Mouse (Mus musculus): Measurements from ENCODE around the gene Meis2.

The Meis2 gene

GRCm38 (mm10) chr2:116047365-116047764 is 18.3 kb downstream of the Meis2 start:
- no peak for DNase-seq (ENCODE audit: low spot score)

GRCm38 (mm10) chr2:116045048-116045447 is 20.6 kb downstream of the Meis2 start:
- no peak for DNase-seq (ENCODE audit: low spot score)

- no peak for DNase-seq (ENCODE audit: low spot score)
Measured at GRCm38 (mm10) chr2:116042934-116043698, 22.5 kb downstream of the Meis2 start.

GRCm38 (mm10) chr2:116042447-116042846 is 23.2 kb downstream of the Meis2 start:
- DNase-seq (ENCODE audit: low spot score), result no peak

GRCm38 (mm10) chr2:116041683-116042262 is 23.9 kb downstream of the Meis2 start:
- DNase-seq (ENCODE audit: low spot score), result no peak

- no peak for DNase-seq (ENCODE audit: low spot score)
Measured at GRCm38 (mm10) chr2:116035345-116035744, 30.3 kb downstream of the Meis2 start.

- DNase-seq (ENCODE audit: low spot score), result no peak
Measured at GRCm38 (mm10) chr2:116028127-116028526, 37.5 kb downstream of the Meis2 start.

- no peak for DNase-seq (ENCODE audit: low spot score)
Measured at GRCm38 (mm10) chr2:116022876-116023275, 42.8 kb downstream of the Meis2 start.

GRCm38 (mm10) chr2:116021931-116022330 is 43.7 kb downstream of the Meis2 start:
- DNase-seq (ENCODE audit: low spot score), result no peak

- DNase-seq (ENCODE audit: low spot score), result no peak
Measured at GRCm38 (mm10) chr2:116021046-116021445, 44.6 kb downstream of the Meis2 start.

- DNase-seq (ENCODE audit: low spot score), result no peak
Measured at GRCm38 (mm10) chr2:116020451-116020951, 45.1 kb downstream of the Meis2 start.

- no peak for DNase-seq (ENCODE audit: low spot score)
Measured at GRCm38 (mm10) chr2:116019959-116020358, 45.7 kb downstream of the Meis2 start.

- DNase-seq (ENCODE audit: low spot score), result no peak
Measured at GRCm38 (mm10) chr2:116019466-116019794, 46.2 kb downstream of the Meis2 start.

GRCm38 (mm10) chr2:116018781-116019465 is 46.7 kb downstream of the Meis2 start:
- no peak for DNase-seq (ENCODE audit: low spot score)

GRCm38 (mm10) chr2:116015520-116015919 is 50.1 kb downstream of the Meis2 start:
- no peak for DNase-seq (ENCODE audit: low spot score)

GRCm38 (mm10) chr2:116010469-116010868 is 55.2 kb downstream of the Meis2 start:
- no peak for DNase-seq (ENCODE audit: low spot score)

- DNase-seq (ENCODE audit: low spot score), result no peak
Measured at GRCm38 (mm10) chr2:116010061-116010460, 55.6 kb downstream of the Meis2 start.

GRCm38 (mm10) chr2:116009097-116009970 is 56.3 kb downstream of the Meis2 start:
- DNase-seq (ENCODE audit: low spot score), result no peak

- DNase-seq (ENCODE audit: low spot score), result no peak
Measured at GRCm38 (mm10) chr2:116002354-116002753, 63.3 kb downstream of the Meis2 start.

- DNase-seq (ENCODE audit: low spot score), result no peak
Measured at GRCm38 (mm10) chr2:116001352-116002138, 64.1 kb downstream of the Meis2 start.

- no peak for DNase-seq (ENCODE audit: low spot score)
Measured at GRCm38 (mm10) chr2:116000514-116000913, 65.1 kb downstream of the Meis2 start.
